Mouse (Mus musculus) forebrain, embryonic 13.5 days (tissue): ENCODE measurements around the gene Olig3. TPM values are rescaled to one million over a fixed set of nuclear protein-coding genes. Genes with fewer than 3 reads are reported as not detected.

Experiments used
- ATAC-seq: fragments of 200-750 bp; cut with Nextera tagmentation; 2 replicates; pipeline ENCODE4 v1.8.0; 2017
- H3K27ac ChIP-seq: fragments of 300-500 bp; sonication (generic); 2 replicates; pipeline ENCODE4 v1.5.1; 2015; ENCODE audit warnings: inconsistent platforms, mild to moderate bottlenecking, moderate library complexity
- H3K27me3 ChIP-seq: fragments of 300-500 bp; sonication (generic); 2 replicates; pipeline ENCODE4 v1.6.1; 2015; ENCODE audit warnings: mild to moderate bottlenecking, inconsistent platforms
- H3K36me3 ChIP-seq: fragments of 300-500 bp; sonication (generic); 2 replicates; pipeline ENCODE4 v1.6.1; 2015; ENCODE audit warnings: mild to moderate bottlenecking, inconsistent platforms; ENCODE audit not compliant: poor library complexity, severe bottlenecking
- H3K4me1 ChIP-seq: fragments of 300-500 bp; sonication (generic); 2 replicates; pipeline ENCODE4 v1.6.1; 2015; ENCODE audit warnings: inconsistent platforms
- H3K4me2 ChIP-seq: fragments of 300-500 bp; sonication (generic); 2 replicates; pipeline ENCODE4 v1.6.1; 2015; ENCODE audit warnings: inconsistent platforms, mild to moderate bottlenecking, moderate library complexity
- H3K4me3 ChIP-seq: fragments of 300-500 bp; sonication (generic); 2 replicates; pipeline ENCODE4 v1.5.1; 2015; ENCODE audit warnings: mild to moderate bottlenecking, inconsistent platforms
- H3K9ac ChIP-seq: fragments of 300-500 bp; sonication (generic); 2 replicates; pipeline ENCODE4 v1.6.1; 2015; ENCODE audit warnings: mild to moderate bottlenecking, inconsistent platforms
- H3K9me3 ChIP-seq: fragments of 300-500 bp; sonication (generic); replicated peaks from 2 replicates; pipeline ENCODE4 v1.6.1; 2016; ENCODE audit warnings: inconsistent platforms
- WGBS: fragments of 180-500 bp; shearing (Covaris S2); methylation state at CpG from one replicate; pipeline ENCODE4 v1.1.7; 2015; 5-methylcytosine and 5-hydroxymethylcytosine counted together
- polyA plus RNA-seq: library from polyadenylated mRNA; unstranded; fragments of >200 nt; fragmentation: Nextera tagmentation; extraction: Ambion mirVana; gene quantifications from 2 replicates; pipeline ENCODE4 v1.2.1, GENCODE M21; 2015

Gene Olig3
- polyA plus RNA-seq, 1 experiment from 2014 or later: 16.8 TPM

- no peak for ATAC-seq
- Histone ChIP-seq H3K36me3 (no peaks in the 10 kb centered on the region), H3K27me3 (0 out of 2 replicates have a peak, but pooled peaks cover 2% of the 10 kb centered on the region), H3K4me1 (peaks cover 31% of the 10 kb centered on the region), H3K9ac (no peak overlapping the region), H3K27ac (0 out of 2 replicates have a peak overlapping the region, but pooled peaks have one; percentile 60), H3K4me3 (no peak overlapping the region), H3K9me3 (no peaks in the 10 kb centered on the region), H3K4me2 (peak overlapping the region; percentile 44)
- WGBS: 73% methylated on average over 12 of the region's 12 CpGs
These were observed 41.1 kb downstream of the Olig3 start for GRCm38 (mm10) chr10:19397396-19397795.

GRCm38 (mm10) chr10:19401136-19401535 lies 44.8 kb downstream of the Olig3 start:
- Histone ChIP-seq H3K9me3 (no peaks in the 10 kb centered on the region), H3K4me3 (no peak overlapping the region), H3K4me1 (peaks cover 24% of the 10 kb centered on the region), H3K9ac (no peak overlapping the region), H3K27me3 (no peaks in the 10 kb centered on the region), H3K27ac (no peak overlapping the region), H3K36me3 (no peaks in the 10 kb centered on the region), H3K4me2 (no peak overlapping the region)
- WGBS: 51% methylated on average over 5 of the region's 5 CpGs
- no peak for ATAC-seq

DNA sequence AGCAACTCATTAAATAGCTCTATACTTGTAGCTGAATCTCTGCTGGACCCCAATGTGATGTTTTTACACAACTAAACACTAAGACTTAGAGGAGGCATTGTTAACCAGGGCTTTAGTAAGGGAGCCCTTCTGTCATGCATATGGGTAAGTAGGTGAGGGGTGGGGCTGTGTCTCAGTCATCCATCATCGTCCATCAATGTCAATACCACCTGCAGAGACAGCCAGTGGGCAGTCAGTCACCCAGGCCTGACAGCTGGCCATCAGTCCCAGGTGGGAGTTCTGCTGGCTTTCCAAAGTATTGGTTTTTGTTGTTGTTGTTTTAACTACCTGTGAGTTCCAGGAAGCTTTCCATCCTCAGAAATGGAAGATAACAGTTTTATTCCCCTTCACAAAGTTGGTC lies 48.1 kb downstream of the Olig3 start:
- ATAC-seq: no peak
- 24% methylated on average over 1 of the region's 1 CpGs for WGBS
- 0 out of 2 replicates have a peak, but pooled peaks cover 3% of the 10 kb centered on the region for H3K27me3 ChIP-seq

GRCm38 (mm10) chr10:19405959-19406358 lies 49.6 kb downstream of the Olig3 start:
- Histone ChIP-seq H3K27me3 (0 out of 2 replicates have a peak, but pooled peaks cover 3% of the 10 kb centered on the region), H3K4me1 (peaks cover 5% of the 10 kb centered on the region; the same call in 1 of the 2 replicates), H3K9ac (no peak overlapping the region), H3K36me3 (no peaks in the 10 kb centered on the region), H3K27ac (no peak overlapping the region), H3K4me2 (no peak overlapping the region), H3K9me3 (no peaks in the 10 kb centered on the region), H3K4me3 (no peak overlapping the region)
- ATAC-seq: no peak
- WGBS: 93% methylated on average over 1 of the region's 1 CpGs

More for the DNA sequence above, 48.1 kb downstream of the Olig3 start:
- H3K9ac ChIP-seq: no peak overlapping the region
- no peak overlapping the region for H3K27ac ChIP-seq
- H3K4me1 ChIP-seq: peaks cover 6% of the 10 kb centered on the region; the same call in 1 of the 2 replicates
- no peaks in the 10 kb centered on the region for H3K9me3 ChIP-seq
- H3K4me2 ChIP-seq: no peak overlapping the region
- H3K36me3 ChIP-seq: no peaks in the 10 kb centered on the region
- no peak overlapping the region for H3K4me3 ChIP-seq

GRCm38 (mm10) chr10:19407168-19407567 lies 50.8 kb downstream of the Olig3 start:
- H3K4me2 ChIP-seq: no peak overlapping the region
- no peak for ATAC-seq
- H3K9ac ChIP-seq: no peak overlapping the region
- H3K27ac ChIP-seq: no peak overlapping the region
- no peaks in the 10 kb centered on the region for H3K4me1 ChIP-seq
- no peaks in the 10 kb centered on the region for H3K9me3 ChIP-seq
- 84% methylated on average over 3 of the region's 3 CpGs for WGBS
- H3K36me3 ChIP-seq: no peaks in the 10 kb centered on the region
- no peak overlapping the region for H3K4me3 ChIP-seq
- 0 out of 2 replicates have a peak, but pooled peaks cover 3% of the 10 kb centered on the region for H3K27me3 ChIP-seq

Other genes starting within 250 kb of the Olig3 start
- 15.2 and 17.0 TPM in 2 replicates for gene Ifngr1, start 235.4 kb downstream of the Olig3 start, polyA plus RNA-seq